Mouse (Mus musculus) brain, embryonic 14.5 days (tissue): ENCODE results near the gene Esyt3.

ENCODE experiments used
- CTCF ChIP-seq: fragments of 200-500 bp; IDR thresholded peaks from 2 replicates; pipeline ENCODE4 v1.5.1; 2012; ENCODE audit warnings: inconsistent platforms, mild to moderate bottlenecking, moderate library complexity, borderline replicate concordance; ENCODE audit not compliant: insufficient read depth, insufficient read length; ENCODE audit errors: extremely low read depth
- POLR2A ChIP-seq: fragments of 200-500 bp; IDR thresholded peaks from 2 replicates; pipeline ENCODE4 v1.6.1; 2012; ENCODE audit warnings: mild to moderate bottlenecking, inconsistent platforms, borderline replicate concordance; ENCODE audit not compliant: poor library complexity, insufficient read depth, insufficient read length, severe bottlenecking; ENCODE audit errors: extremely low read depth

- TF ChIP-seq CTCF (peak; percentile 88), POLR2A (no peak)
These were observed 18.4 kb upstream of the Esyt3 start for GRCm38 (mm10) chr9:99376591-99377418.
